Mouse (Mus musculus): ENCODE measurements around the gene Flna.

Flna gene

GRCm38 (mm10) chrX:74249615-74250014 lies at the start of gene Flna:
Gene Flna (minus strand): TSS chrX:74249820.
- peak in 1 of 2 experiments; percentile 50 for DNase-seq (ENCODE audit: low read depth in 1 of 2, low spot score in 2 of 2)

DNA sequence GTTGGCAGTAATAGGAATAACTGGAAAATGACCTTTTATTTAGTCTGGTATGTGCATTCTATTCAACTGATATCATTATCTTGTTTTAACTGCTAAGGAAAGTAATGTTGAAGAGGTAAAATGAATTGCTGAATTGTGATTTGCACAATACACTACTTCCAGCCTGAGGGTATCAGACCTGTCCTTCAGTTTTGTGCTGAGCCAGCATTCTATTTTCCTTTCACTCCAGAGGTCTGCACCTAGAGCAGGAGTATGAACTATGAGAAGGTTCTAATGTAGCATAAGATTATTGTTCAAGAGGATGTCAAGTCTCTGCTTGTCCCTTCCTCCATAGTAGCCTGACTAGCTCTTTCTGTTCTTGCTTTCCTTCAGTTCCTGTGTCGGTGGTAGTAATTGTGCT lies 48.7 kb upstream of the Flna start:
- DNase-seq (ENCODE audit: low read depth in 1 of 2, low spot score in 2 of 2), result no peak

DNA sequence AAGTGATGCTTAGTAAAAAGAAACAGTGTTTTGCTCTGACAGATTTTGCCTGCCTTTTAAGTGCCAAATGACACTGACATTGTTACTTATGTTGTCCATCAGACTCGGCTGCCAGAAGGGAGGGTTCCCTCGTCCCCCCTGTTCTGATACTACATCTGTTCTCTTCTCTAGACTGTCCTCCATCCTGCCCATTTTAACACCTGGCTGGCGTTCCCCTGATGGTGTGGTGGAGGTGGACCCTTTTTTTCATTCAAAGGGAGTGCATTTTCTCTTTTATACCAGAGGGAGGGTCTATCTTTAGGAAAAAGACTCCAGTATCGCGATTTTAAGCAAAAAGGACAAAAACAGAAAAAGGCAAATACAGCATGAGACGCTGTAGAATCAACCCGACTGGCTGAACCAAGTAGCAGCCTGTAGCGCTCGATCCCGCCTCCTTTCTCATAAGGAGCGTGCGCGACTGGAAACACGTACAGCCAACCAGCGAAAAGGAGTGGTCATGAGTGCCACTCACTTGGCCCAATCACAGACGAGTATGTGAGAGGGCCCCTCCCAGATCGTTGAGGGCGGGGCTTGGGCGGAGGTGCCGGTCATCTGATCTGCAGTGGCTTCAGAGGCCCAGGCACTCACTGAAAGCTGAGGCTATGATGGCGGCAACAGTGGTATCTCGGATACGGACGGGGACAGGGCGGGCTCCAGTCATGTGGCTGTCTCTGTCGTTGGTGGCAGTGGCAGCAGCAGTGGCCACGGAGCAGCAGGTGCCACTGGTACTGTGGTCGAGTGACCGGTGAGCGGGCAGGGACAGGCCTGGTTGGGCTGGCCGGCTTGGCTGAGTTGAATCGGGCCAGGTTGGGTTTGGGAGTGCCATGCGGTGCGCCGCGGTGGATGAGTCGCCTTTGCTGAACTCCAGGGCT lies 47.2 kb upstream of the Flna start, which contains the start of gene Atp6ap1:
Atp6ap1 (plus strand) TSS at position 560 of the 911 bp plus-strand sequence.
- peak; percentile 85 to 86 for DNase-seq (ENCODE audit: low read depth in 1 of 2, low spot score in 2 of 2)

DNA sequence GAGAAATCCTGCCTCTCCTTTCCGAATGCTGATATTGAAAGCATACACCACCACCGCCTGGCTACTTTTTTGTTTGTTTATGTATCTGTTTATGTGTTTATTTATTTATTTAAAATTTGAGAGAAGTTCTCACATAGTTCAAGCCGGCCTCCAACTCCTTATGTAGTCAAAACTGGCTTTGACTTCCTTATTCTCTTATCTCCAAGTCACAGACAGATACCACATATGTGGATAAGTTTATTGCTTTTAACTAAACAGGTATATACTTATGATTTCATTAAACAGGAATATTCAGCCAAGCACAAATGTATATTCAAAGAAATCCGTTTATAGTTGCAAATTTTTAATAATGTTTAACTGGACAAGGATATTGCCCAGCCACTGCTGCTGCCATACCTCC lies 43.8 kb upstream of the Flna start:
- no peak for DNase-seq (ENCODE audit: low read depth in 1 of 2, low spot score in 2 of 2)

DNA sequence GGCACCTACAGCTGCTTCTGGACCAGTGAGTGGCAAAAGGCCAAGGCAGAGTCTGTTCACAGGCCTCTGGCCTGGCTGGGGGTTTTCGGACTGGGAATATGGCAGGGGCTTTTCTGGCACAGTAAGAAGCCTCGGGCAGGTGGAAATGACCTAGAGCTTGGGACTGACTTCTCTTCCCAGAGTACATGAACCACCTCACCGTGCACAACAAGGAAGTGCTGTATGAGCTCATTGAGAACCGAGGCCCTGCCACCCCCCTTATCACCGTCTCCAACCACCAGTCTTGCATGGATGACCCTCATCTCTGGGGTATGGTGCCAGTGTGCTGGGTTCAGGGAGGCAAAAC lies 33.4 kb upstream of the Flna start:
- DNase-seq (ENCODE audit: low read depth in 1 of 2, low spot score in 2 of 2), result no peak

- peak in 1 of 2 experiments; percentile 71 for DNase-seq (ENCODE audit: low read depth in 1 of 2, low spot score in 2 of 2)
These were observed 32.9 kb upstream of the Flna start for GRCm38 (mm10) chrX:74282395-74283091.

DNA sequence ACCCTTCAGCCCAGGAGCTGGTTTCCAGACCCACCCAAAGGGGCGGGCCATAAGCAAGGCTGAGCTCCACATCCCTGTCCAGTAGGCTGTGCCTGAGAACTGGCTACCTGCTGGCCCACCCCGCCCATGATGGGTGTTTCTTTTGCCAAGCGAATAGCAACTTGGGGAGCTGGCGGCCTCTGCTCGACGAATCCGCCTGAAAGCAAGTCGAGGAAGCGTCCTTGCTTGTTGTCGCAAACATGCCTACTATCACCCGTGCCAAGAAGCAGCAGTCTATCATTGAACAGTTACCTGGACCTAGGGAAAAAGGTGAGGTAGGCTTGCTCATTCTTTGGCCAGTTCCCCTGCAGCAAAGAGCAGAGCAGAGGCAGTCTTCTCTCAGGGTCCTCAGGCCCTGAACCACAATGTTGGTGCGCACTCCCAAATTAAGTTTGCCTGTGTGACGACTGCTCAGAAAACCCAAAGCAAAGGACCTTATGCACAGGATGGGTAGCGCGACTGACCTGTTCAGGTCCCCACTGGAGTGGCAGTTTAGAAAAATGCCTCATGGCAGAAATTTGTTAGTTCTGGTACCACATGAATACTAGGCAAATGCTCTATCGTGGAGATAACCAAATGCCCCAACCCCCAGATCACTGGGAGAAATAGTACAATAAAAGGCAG lies 32.2 kb upstream of the Flna start, which contains the start of the genes Taz and Dnase1l1:
Taz (plus strand) TSS at position 181 of the 663 bp plus-strand sequence.
Dnase1l1 (minus strand) TSS at position 606 of the 663 bp plus-strand sequence.
- DNase-seq (ENCODE audit: low read depth in 1 of 2, low spot score in 2 of 2), result peak in 1 of 2 experiments; percentile 56

DNA sequence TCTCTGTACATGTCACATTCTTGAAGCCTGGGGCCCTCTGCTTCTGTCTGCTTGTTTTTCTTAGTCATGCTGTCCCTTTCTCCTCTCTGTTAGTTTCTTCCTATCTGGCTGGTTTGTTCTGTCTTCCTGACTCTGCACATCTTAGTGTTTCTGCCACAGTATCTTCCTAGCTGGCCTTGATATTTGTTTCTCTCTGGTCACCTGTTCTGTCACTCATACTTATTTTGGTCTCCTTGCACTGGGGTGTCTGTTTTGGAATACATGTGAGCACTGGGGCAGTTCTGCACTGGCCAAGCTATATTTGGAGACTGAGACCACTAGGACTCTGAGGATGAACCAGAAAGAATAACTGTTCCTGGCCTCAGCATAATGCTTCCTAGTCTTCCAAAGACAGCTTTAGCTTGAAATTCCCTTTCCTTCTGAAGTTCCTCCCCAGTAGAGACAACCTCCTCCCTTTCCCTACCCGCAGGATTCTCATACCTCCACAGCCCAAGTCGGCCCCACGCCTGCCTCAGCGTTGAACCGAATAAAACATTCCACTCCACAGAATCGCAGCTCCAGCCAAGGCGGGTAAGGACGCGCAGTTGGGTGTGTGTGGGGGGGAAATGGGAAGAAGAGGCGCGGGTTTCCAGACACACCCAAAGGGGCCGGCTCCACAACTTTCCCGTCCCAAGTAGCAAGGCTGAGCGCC lies 31.6 kb upstream of the Flna start:
- no peak for DNase-seq (ENCODE audit: low read depth in 1 of 2, low spot score in 2 of 2)

- no peak for DNase-seq (ENCODE audit: low read depth in 1 of 2, low spot score in 2 of 2)
These were observed 28.3 kb upstream of the Flna start for GRCm38 (mm10) chrX:74277916-74278315.

GRCm38 (mm10) chrX:74273422-74274322 lies 24.1 kb upstream of the Flna start:
- no peak for DNase-seq (ENCODE audit: low read depth in 1 of 2, low spot score in 2 of 2)

- peak in 1 of 2 experiments; percentile 23 for DNase-seq (ENCODE audit: low read depth in 1 of 2, low spot score in 2 of 2)
These were observed 21.4 kb upstream of the Flna start for GRCm38 (mm10) chrX:74270902-74271551.

GRCm38 (mm10) chrX:74270062-74270901 lies 20.7 kb upstream of the Flna start, which contains the start of gene Rpl10:
Gene Rpl10 (plus strand): TSS chrX:74270812.
- DNase-seq (ENCODE audit: low read depth in 1 of 2, low spot score in 2 of 2), result peak; percentile 85 to 87

GRCm38 (mm10) chrX:74269736-74270061 lies 20.1 kb upstream of the Flna start:
- no peak for DNase-seq (ENCODE audit: low read depth in 1 of 2, low spot score in 2 of 2)

DNA sequence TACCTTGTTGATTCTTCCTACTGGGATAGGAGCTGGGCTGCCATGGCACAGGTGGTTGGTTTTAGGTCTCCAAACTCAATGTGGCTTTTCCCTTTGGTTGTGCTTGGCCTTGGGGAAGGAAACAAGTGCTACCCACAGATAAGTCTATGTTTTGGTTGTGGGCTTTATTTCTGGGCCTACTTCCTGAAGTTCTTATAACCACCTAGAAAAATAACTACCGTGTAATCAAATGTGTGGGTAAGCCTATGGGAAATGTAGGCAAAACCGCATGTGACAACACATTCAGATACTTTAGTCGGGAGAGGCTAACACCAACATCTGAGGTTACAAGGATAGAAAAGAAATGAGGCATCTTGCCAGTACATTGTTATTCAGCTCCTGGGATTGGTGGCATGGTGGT lies 8.1 kb upstream of the Flna start:
- no peak for DNase-seq (ENCODE audit: low read depth in 1 of 2, low spot score in 2 of 2)

GRCm38 (mm10) chrX:74254888-74255565 lies 5.4 kb upstream of the Flna start:
- no peak for DNase-seq (ENCODE audit: low read depth in 1 of 2, low spot score in 2 of 2)

- peak; percentile 86 to 89 for DNase-seq (ENCODE audit: low read depth in 1 of 2, low spot score in 2 of 2)
These were observed 4.7 kb upstream of the Flna start, which contains the start of gene Emd for GRCm38 (mm10) chrX:74254153-74254887. Gene Emd (plus strand): TSS chrX:74254687.

GRCm38 (mm10) chrX:74248651-74249050 lies 969 bp downstream of the Flna start:
- peak in 1 of 2 experiments; percentile 39 for DNase-seq (ENCODE audit: low read depth in 1 of 2, low spot score in 2 of 2)
